Mouse (Mus musculus) mouse embryonic stem cell (cell line): ENCODE measurements around the gene Fxyd6.

ENCODE experiments used
- in situ Hi-C, 2 experiments: fragments of 300-500 bp; cut with MboI; formaldehyde crosslinking; loops; 1 replicate in 1 of 2; 3 replicates in 1 of 2; pipeline ENCODE4 v1.14.3; 2019 to 2020; ENCODE audit warnings: low sequenced_read_pairs in 2 of 2, low pct_unique_long_range_greater_than_20kb in 1 of 2, mixed read lengths in 1 of 2; ENCODE audit not compliant: unreplicated experiment in 1 of 2

Fxyd6 gene

DNA sequence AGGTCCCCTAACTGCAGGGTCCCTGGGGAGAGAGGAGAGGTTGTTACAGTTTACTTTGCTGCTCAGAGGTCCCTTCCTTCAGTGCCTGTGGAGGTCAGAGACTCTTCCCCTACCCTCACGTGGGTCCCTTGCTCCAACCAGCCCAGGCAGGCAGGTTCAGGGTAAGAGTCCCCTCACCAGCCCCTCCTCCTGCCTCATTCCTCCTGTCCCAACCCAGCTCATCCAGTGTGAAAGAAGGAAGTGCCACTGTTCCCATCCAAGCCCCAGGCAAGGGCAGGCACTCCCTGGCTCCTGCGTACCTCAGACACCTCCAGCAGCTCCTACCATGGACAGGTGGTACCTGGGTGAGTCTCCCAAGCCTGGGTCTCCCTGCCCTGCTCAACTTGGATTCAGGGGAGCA, 33.0 kb downstream of the Fxyd6 start:
- in situ Hi-C loops: no loop called here

DNA sequence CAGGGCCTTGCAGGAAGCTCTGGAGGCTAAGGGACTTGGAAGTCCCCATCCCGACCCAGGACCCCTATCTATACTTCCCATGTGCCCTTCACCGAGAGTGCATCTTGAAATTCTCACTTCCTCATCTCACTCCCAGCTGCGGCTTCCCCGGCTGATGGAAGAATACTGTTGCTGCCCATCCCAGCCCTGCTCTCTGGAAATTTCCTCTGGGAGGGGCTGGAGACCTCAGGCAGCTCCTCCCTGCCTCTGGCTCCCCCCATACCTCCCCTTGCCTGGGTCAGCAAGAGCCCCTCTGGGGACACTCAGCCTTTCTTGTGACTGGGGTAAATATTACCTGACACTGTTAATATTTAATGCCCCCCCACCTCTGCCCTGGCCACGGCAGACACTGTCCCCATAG, 35.7 kb downstream of the Fxyd6 start:
- in situ Hi-C loops: no loop called here

DNA sequence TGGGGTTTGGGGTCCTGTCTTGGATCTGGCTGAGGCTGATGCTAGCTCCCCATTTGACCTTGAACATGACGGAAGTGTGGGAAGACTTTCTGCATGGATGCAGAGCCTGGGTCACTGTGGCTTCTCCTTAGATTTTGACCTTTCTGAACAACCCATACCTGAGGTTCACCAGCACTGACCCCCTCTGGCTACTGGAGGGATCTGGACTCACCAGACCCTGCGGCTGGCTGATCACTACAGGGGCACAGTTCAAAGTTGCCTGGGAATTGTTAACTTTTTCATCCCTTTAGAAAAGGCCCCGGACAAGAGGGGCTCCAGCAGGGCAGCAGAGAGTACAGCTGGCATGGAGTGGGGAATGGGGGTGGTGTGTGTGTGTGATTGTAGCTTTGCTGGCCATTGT, 36.8 kb downstream of the Fxyd6 start:
- in situ Hi-C loops: no loop called here

DNA sequence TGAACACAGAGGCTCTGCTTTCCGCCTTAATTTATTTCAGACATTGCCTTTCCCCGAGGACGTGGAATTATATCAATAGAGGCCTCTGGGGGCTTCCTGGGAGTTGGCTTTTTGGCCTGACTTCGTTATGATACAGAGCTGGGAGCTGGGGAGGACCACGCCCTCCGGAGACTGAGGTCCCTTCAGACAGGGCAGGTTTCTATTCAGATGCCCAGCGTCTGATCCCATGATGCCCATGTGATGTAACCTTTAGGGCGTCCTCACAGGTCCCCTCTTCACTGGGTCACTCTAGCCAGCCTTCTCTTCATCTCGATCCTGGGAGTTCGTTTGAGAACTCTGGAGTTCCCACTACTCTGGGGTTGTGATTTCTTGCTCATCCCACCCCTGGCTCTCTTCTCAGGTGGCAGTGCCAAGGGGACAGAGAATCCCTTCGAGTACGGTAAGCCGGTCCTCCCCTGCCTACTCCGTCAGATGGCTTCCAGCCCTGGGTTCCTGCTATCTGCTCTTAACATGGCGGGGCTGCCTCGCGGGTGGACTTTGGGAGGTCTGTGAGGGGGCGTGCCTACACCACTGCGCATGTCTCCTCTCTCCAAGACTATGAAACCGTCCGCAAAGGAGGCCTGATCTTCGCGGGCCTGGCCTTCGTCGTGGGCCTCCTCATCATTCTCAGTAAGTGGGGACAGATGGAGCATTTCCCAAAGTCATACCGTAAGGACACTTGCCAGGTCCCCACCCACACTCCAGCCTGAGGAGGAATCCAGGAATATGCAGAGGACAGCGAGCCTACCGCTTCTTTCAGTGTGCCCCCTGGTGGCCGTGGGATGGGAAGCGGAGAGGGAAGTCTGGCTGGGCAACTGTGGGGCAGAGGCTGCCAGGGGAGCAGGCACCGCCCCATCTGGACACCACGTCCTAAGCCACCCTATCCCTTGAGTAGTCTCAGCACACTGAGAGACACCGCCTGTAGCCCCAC, 38.0 kb downstream of the Fxyd6 start:
- in situ Hi-C loops: no loop called here

DNA sequence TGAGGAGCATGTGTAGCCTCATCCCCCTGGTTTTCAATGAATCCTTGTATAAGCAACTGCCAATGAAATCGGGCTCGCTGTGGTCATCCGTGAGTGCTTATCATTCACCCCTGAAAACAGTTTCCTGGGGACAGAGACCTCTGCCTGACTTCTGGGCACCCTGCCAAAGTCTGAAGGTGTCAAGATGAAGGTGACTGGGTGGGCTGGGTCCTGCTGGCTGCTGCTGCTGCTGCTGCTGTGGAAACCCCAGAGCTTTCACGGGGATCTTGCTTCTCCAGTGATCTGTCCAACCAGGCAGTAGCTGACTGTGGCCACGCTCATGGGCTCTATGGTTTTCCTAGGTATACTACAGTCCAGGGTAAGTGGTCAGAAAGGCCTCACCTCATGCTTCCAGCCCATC, 40.2 kb downstream of the Fxyd6 start:
- in situ Hi-C loops: loop anchor here (5.0 kb wide), 1 partner anchor 108 kb away; no protein-coding TSS in a partner anchor

DNA sequence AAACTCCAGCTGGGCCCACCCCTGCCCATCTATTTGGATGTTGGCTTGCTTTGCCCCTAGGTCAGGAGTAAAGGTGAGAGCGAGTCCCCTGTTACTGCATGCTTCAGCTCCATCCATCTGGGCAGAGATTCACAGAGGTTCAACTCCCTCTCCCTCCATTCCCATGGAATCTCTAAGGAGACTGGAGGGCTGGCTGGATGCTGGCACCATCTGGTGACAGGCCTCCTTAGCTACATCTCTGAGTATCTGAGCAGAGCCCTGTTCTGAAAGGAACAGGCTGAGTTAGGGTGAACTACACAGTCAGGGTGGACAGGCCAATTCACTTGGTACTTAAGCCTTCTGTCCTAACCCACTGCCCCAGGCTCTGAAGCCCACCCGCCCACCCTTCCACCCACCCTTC, 40.6 kb downstream of the Fxyd6 start:
- in situ Hi-C loops: loop anchor here (5.0 kb wide), 1 partner anchor 108 kb away; no protein-coding TSS in a partner anchor

DNA sequence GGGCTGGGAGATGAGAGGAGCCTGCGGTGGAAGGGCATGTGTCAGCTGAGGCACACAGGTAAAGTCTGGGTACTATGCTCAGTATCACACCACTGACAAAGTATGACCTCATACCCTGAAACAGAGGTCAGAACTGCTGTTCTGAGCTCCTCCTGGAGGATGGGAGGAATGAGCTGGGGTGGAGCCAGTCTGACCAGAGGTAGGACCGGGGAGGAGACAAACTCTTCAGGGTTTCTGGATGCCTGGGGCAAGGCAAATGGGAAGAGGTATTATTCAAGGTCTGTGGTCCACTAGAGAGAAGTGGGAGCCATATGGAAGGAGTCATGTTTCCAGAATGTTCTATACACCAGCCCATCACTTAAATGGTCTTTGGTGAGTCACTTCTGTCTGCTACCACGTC, 41.1 kb downstream of the Fxyd6 start:
- in situ Hi-C loops: loop anchor here (5.0 kb wide), 1 partner anchor 109 kb away; no protein-coding TSS in a partner anchor

DNA sequence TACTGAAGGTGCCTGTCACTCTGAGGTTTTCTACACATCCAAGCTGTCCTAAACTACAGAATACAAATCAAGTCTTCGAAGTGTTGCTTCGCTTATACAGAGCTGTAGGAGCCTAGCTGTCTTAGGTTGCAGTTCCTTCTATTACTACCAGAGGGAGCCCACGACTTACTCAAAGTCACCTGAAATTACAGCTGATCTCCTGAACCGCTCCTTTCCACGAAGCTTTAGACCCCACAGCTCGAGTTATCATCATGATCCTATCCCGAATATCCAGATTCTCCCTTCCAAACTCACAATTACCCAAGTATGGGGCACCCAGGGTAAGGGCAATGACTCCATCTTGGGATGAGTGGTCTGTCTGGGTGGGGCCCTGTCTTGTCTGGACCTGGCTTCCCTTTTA, 41.8 kb downstream of the Fxyd6 start:
- in situ Hi-C loops: loop anchor here (5.0 kb wide), 1 partner anchor 110 kb away; no protein-coding TSS in a partner anchor

DNA sequence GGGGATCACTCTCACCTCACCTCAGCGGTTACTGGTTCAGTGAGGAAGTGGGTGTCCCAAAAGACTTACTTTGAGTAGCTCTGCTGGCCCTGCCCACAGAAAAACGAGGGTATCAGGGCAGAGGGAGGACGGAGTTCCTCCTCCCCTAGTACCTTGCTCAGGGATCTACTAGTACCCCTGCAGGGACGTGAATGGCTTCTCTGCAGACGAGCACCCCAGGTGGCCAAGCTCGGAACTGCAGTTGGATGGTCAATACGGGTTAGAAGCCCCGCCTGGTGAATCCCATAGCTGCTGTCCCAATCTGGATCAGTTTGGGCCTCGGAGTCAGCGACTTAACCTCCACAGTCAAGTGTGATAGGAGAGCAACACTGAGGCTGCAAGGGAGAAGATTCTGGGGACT, 42.3 kb downstream of the Fxyd6 start:
- in situ Hi-C loops: loop anchor here (5.0 kb wide), 1 partner anchor 110 kb away; no protein-coding TSS in a partner anchor

DNA sequence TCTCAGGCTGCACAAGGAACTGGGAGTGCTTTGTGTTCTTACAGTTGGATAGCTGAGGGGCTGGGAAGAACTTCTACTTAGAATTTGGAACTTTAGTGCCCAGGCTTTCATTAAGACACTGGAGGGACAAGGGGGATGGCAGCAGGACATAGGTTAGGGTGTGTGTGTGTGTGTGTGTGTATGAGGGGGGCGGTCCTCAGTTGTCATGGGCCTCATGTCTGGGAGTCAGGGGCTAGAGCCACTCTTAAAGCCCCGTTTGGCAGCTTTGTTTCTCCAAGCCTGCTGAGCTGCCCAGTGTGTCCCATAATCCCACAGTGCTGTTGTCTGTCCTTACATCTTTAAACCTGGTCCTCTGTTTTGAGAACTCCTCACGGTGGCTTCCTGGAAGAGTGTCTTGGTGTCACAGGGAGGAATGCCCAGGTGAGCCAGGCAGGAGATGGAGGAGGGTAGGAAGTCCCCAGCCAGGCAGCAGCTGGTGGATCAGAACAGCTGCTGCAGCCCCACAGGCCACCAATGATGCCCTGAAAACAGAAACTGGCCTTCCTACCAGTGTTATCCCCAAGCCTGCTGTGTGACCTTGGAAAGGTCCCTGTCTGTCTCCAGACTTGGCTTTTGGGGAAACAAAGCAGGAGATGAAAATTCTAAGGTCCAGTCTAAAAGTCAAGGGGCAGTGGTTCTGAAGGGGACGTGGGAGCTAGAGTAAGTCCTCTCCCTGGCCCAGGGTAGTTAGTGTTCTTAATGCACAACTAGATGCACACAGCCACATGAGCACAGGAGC, 42.9 kb downstream of the Fxyd6 start:
- in situ Hi-C loops: loop anchor here (5.0 kb wide), 1 partner anchor 111 kb away; no protein-coding TSS in a partner anchor

DNA sequence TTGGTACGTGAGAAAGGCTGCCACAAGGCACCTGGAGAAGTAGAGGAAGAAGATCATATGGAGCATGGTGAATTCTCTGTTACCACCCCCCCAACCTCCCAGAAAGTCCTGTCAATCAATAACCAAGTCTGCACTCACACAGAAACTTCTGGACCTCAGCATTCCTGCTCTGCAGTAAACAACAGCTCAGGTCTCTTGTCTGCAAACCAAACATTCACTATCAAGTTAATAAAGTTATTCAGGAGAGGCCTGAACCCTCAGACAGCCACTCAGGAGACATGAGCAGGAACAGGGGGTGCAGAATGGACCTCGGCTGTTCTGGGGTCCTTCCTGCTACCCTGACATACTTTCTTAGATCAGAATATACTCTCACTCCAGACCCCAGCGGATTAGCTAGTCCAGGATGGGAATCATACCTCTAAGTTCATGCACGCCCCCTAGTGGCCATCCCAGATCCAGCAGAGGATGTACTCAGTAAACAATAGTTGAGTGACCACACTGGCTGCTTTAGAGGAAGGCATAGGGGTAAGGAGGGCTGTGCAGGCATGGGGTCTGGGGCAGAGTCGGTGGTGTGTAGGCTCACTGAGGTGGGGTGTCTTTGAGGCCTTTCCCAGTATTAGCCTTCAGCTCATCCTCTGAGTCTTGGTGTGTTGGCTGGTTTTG, 43.6 kb downstream of the Fxyd6 start:
- in situ Hi-C loops: loop anchor here (5.0 kb wide), 1 partner anchor 111 kb away; no protein-coding TSS in a partner anchor

DNA sequence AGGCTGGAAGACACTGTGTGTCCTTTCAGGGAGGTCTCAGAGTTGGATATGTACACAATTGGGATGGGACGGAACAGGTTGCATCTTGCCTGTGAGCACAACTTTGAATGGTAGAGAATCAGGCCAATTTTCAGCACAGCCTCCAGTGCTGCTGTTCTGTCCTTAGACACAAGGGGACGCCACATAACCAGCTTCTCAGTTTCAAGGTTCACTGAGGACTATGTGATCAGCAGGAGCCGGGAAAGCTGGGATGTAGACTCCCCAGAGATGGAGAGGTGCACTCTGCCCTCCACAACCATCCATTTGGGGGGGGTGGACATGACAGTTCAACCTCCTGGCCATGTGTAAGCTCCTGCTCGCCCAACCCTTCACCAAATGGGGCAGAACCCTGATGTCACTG, 45.9 kb downstream of the Fxyd6 start:
- in situ Hi-C loops: loop anchor here in 1 of 2 experiments (5.0 kb wide), 1 partner anchor 194 kb away; no protein-coding TSS in a partner anchor

DNA sequence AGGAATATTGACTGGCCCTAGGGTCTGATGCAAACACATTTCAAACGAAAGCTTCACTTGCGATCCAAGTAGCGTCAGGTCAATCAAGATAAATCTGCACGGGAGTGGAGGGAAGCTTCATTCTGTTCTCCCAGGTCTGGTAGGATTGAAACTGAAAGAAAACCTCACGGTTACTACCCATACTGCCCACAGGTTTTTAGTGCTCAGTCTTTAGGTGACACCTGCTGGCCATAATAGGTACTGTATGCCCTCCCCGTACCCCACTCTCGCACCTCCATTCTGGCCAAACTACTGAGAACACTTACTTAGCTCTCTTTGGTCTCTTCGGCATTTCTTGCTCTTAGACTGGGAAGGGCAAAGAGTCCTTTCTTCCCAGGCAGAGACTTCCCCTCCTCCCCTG, 47.3 kb downstream of the Fxyd6 start:
- in situ Hi-C loops: loop anchor here in 1 of 2 experiments (5.0 kb wide), 1 partner anchor 195 kb away; no protein-coding TSS in a partner anchor

DNA sequence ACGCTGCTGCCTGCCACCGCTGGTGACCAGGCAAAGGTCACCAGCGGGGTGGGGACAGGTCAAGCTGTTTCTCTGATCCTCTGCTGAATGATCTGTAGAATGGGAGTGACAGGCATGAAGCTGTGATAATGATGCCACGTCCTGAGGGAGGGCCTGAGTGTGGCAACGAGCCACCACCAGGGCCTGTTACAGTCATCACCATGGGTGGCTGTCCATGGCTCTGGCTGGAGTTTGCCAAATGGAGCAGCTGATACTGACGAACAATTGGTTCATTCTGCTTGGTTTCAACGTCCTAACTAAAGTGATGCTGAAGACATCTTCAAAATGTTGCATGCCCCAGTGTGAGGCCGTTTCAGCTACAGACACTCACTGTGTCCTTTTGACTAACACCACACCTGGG, 48.3 kb downstream of the Fxyd6 start:
- in situ Hi-C loops: loop anchor here in 1 of 2 experiments (5.0 kb wide), 1 partner anchor 196 kb away; no protein-coding TSS in a partner anchor

DNA sequence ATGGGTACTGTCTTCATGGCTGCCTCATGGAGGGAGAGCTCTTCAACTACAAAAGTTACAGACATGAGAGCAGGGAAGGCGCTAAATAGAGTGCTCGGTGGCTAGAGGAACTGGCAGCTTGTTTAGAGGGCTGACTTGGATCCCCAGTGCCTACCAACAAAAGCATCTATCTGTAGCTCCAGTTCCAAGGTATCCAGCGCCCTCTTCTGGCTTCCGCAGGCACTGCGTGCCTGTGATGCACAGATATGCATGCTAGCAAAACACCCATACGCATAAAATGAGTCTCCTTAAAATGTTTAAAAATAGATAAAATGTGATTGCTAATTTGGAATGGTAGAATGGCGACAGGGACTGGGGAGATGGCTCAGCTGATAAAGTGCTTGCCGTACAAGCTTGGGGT, 51.2 kb downstream of the Fxyd6 start:
- in situ Hi-C loops: no loop called here

DNA sequence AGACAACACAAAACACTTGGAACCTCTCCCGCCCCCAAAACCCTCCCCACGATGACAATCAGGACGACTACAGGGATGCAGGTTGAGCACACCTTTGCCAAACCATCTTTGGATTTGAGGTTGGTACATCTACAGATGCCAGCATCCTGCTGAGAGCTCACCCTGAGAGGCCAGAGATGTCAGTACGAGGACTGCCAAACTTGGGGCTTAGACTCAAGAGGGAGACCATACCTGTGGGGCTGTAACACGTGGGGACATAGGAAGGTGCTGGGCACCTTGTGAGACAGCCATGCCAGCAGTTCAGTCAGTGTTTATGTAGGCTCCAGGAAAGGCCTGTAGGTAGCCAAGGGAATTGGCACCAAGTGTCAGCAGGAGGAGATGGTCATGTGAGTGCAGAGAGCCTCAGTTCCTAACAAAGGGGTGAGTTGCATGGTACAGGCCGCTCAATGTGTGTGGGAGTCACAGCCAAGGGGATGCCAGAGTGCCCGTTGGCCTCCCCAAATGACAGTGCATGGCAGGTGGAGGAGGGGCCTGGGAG, 52.8 kb downstream of the Fxyd6 start:
- in situ Hi-C loops: no loop called here

DNA sequence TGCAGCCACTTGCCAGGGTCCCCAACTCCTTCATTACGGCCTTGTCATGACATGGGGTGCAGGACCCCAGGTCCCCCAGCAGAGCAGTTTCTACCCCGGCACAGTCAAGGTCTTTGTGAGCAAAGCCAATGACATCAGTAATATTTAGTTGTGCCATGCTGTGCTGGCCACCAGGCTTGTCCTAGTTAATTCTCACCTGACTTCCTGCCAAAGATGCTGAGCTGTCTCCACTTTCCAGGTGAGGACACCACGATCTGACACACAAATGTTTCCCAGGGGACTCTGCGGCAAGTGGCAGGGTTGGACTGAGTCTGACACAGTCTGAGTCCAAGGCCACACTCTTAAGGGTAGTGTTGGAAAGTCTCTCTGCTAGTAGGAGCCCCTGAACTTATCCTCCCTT, 56.5 kb downstream of the Fxyd6 start, which contains the start of gene Dscaml1:
Dscaml1 (plus strand) TSS at position 173 of the 400 bp plus-strand sequence.
- in situ Hi-C loops: no loop called here

DNA sequence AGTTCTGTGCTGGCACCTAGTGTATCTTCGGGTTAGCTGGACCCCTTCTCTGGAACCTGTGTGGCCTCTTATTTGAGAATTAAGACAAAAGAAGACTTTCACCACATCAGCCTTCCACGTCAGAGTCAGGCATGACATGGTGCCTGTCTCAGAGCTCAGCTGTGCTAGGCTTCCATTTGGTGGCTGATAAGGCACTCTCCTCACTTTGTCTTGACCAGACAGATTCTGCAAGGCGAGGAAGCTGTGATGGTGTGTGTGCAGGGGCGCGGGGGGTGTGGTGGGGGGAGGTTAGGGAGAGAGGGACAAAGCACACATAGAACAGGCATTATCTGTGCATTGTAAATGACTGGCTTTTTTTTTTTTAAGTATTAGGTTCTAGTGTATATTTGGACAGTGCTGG, 59.4 kb downstream of the Fxyd6 start:
- in situ Hi-C loops: no loop called here
